Mouse (Mus musculus) spleen, postnatal 14 days (tissue): ENCODE data around the gene Igfals.
A peak's percentile ranks its signal among the peaks of the same experiment; 100 is the strongest.

ENCODE experiments used
- DNase-seq, 2 experiments: peaks; one replicate each; pipeline ENCODE4 v3.0.0; 2021 to 2022; ENCODE audit warnings: low spot score in 2 of 2

The Igfals gene

GRCm38 (mm10) chr17:24861785-24862184 lies 4.0 kb upstream of the Igfals start:
- DNase-seq = no peak

GRCm38 (mm10) chr17:24867914-24868313 lies 2.1 kb downstream of the Igfals start:
- DNase-seq = no peak

DNA sequence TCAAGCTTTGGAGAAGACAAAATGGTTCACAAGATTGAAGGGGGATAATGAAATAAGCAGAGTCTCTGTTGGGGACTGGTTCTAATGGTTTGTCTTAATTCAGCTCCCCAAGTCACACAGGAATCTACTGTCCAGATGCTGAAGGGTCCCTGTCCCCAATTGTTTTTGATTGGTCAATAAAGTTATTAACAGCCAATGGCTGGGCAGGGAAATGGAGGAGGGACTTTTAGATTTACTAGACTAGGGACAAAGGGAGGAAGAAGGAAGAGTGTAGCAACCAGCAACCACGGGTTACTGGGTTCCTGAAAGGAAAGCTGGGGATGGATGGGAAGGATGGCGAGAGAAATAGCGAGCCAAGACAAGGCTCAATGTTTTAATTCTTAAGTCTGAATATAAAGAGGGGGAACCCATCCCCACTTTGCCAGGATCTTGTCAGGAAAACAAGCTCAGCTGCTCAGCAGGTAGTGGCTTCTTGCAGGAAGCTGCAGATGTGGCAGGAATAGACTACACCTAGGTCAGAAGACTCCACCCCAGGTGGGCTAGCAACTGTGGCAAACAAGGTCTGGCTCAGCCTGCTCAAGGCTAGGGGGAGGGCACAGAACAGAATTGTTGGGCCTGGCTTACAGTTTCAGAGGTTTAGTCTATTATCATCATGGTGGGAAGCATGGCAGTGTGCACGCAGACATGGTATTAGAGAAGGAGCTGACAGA lies 8.1 kb downstream of the Igfals start:
- no peak for DNase-seq

- DNase-seq = no peak
These were observed 8.6 kb downstream of the Igfals start for GRCm38 (mm10) chr17:24874405-24874745.

- no peak for DNase-seq
These were observed 9.2 kb downstream of the Igfals start for GRCm38 (mm10) chr17:24874989-24875388.

DNA sequence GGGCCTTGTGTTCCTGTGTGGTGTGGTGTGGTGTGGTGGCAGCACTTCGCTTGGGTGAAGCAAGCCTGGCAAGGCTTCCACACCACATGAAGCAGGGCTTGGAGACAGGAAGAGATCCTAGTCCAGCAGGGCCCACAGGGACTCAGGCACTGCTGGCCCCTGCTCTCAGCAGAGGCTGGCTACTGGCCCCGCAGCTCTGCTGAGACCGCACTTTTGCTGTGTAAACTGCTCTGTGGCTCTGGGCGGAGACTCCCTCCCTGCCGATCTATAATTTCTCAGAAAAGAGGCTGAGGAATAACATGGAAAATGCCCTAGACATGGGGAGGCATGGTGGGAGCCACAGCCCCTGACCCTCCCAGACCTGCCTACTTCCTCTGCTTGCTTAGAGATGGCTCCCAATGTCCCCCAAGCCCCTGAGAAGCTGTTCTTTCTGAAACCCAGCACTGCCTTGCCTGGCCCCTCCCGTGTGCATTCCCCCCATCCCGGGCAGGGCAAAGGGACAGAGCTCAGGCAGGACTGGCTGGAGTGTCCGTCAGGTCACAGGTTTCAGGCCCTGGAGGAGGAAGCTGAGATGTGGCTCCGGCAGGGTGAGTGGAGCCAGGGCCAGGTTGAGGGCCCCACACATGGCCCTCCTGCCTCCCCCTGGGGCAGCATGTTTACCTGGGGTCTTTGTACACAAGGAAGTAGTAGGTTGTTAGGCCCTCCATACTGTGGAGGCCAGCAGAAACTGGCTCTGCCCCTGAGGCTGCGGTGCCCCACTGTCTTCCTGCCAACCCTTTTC lies 11.7 kb downstream of the Igfals start:
- DNase-seq = peak in 1 of 2 experiments; percentile 5

GRCm38 (mm10) chr17:24878117-24878397 lies 12.3 kb downstream of the Igfals start:
- DNase-seq = peak in 1 of 2 experiments; percentile 5

- peak in 1 of 2 experiments; percentile 5 for DNase-seq
These were observed 12.7 kb downstream of the Igfals start for GRCm38 (mm10) chr17:24878531-24878930.

GRCm38 (mm10) chr17:24881738-24882440 lies 16.1 kb downstream of the Igfals start:
- DNase-seq = peak in 1 of 2 experiments; percentile 43

- no peak for DNase-seq
These were observed 18.6 kb downstream of the Igfals start for GRCm38 (mm10) chr17:24884391-24884790.

- DNase-seq = no peak
These were observed 19.7 kb downstream of the Igfals start for GRCm38 (mm10) chr17:24885356-24886133.

GRCm38 (mm10) chr17:24886134-24886931 lies 20.5 kb downstream of the Igfals start, which contains the start of the genes Nubp2 and Spsb3:
Nubp2 (minus strand) TSS chr17:24886349.
Spsb3 (plus strand) TSS chr17:24886643.
- DNase-seq = peak; percentile 92 to 96

DNA sequence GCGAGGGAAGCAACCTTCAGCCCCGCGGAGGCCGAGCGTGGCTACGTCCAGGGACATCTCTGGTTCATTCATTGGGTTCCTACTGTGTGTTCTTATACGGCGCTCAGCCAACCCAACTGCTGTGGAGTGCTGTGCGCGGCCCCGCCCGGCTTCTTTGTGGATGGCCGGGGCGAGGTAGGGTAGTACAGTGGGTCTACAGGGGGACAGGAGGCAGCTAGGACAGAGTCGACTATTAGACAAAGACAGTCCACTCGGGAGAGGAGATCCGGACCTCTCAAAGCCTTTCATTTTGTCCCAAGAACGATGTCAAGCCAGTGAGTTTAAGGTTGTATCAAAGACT lies 21.1 kb downstream of the Igfals start:
- no peak for DNase-seq

- no peak for DNase-seq
These were observed 21.7 kb downstream of the Igfals start for GRCm38 (mm10) chr17:24887291-24888080.

DNA sequence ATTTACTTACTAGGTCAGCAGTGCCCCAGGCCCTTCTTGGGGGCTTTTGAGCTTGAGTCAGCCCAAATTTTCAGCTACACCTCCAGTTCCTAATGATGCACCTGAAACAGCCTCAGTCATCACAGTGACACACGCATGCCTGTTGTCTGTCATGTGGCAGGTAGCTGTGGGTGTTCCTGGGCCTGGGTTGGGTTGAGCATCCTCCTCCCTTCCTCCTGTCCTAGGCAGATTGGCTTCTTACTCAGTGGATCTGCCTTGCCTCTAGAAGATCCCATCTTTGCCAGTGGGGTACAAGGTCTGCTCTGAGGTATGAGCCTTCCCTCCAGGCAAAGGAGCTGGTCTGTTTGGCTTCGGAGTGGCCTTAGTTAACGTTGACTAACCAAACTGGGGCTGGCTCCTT lies 23.1 kb downstream of the Igfals start:
- DNase-seq = no peak

DNA sequence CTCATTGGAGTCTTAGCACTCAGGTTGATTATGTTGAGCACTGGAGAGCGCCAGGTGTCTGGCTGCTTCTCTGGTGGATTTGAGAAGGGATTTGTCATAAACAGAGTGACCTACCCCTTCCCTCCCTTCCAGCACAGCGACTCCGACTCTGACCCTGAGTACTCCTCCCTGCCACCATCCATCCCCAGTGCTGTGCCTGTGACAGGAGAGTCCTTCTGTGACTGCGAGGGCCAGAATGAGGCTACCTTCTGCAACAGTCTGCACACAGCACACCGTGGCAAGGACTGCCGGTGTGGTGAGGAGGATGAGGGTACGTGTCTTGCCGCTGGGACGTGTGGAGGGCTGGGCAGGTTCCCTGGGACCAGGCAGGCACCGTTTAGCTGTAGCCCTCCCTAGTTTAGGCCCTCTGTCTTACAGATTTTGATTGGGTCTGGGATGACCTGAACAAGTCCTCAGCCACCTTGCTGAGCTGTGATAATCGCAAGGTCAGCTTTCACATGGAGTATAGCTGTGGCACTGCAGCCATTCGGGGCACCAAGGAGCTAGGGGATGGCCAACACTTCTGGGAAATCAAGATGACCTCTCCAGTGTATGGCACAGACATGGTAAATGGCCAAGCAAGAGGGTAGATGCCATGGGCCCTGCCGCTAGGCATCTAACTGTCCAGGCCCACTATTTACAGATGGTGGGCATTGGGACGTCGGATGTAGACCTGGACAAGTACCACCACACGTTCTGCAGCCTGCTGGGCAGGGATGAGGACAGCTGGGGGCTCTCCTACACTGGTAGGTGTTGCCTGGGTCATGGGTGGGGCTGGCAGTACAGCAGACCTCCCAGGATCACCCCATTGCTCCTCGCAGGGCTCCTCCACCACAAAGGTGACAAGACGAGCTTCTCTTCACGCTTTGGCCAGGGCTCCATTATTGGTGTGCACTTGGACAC lies 24.6 kb downstream of the Igfals start:
- DNase-seq = no peak

DNA sequence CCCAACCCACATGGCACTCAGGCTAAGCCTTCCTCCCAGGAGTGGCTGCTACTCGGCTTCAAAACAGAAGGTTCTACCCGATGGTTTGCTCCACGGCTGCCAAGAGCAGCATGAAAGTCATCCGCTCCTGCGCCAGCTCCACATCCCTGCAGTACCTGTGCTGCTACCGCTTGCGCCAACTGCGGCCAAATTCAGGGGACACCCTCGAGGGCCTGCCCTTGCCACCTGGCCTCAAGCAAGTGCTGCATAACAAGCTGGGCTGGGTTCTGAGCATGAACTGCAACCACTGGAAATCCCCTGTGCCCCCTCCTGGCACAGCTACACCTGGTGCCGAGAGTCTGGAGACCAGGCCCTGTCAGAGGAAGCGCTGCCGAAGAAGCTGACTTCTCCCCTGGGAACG lies 25.5 kb downstream of the Igfals start:
- no peak for DNase-seq

GRCm38 (mm10) chr17:24892785-24893184 lies 27.0 kb downstream of the Igfals start:
- DNase-seq = no peak

- no peak for DNase-seq
These were observed 27.5 kb downstream of the Igfals start for GRCm38 (mm10) chr17:24893276-24893675.
